Mouse (Mus musculus): ENCODE data around the gene Dync1i1.

Dync1i1 gene

GRCm38 (mm10) chr6:5768576-5768975 is 43.1 kb downstream of the Dync1i1 start:
- DNase-seq (ENCODE audit: low read depth in 2 of 2, low spot score in 2 of 2) = no peak

GRCm38 (mm10) chr6:5770283-5770682 is 44.8 kb downstream of the Dync1i1 start:
- no peak for DNase-seq (ENCODE audit: low read depth in 2 of 2, low spot score in 2 of 2)

GRCm38 (mm10) chr6:5775461-5775860 is 50.0 kb downstream of the Dync1i1 start:
- no peak for DNase-seq (ENCODE audit: low read depth in 2 of 2, low spot score in 2 of 2)

GRCm38 (mm10) chr6:5781752-5782151 is 56.3 kb downstream of the Dync1i1 start:
- DNase-seq (ENCODE audit: low read depth in 2 of 2, low spot score in 2 of 2) = no peak

- DNase-seq (ENCODE audit: low read depth in 2 of 2, low spot score in 2 of 2) = no peak
These were observed 58.4 kb downstream of the Dync1i1 start for GRCm38 (mm10) chr6:5783830-5784229.

GRCm38 (mm10) chr6:5790607-5791006 is 65.2 kb downstream of the Dync1i1 start:
- no peak for DNase-seq (ENCODE audit: low read depth in 2 of 2, low spot score in 2 of 2)

GRCm38 (mm10) chr6:5794106-5794753 is 68.8 kb downstream of the Dync1i1 start:
- DNase-seq (ENCODE audit: low read depth in 2 of 2, low spot score in 2 of 2) = no peak

- DNase-seq (ENCODE audit: low read depth in 2 of 2, low spot score in 2 of 2) = no peak
These were observed 69.9 kb downstream of the Dync1i1 start for GRCm38 (mm10) chr6:5795314-5795713.

- no peak for DNase-seq (ENCODE audit: low read depth in 2 of 2, low spot score in 2 of 2)
These were observed 76.8 kb downstream of the Dync1i1 start for GRCm38 (mm10) chr6:5802124-5802839.

GRCm38 (mm10) chr6:5802840-5803491 is 77.5 kb downstream of the Dync1i1 start:
- no peak for DNase-seq (ENCODE audit: low read depth in 2 of 2, low spot score in 2 of 2)

GRCm38 (mm10) chr6:5808008-5808421 is 82.6 kb downstream of the Dync1i1 start:
- DNase-seq (ENCODE audit: low read depth in 2 of 2, low spot score in 2 of 2) = no peak

- no peak for DNase-seq (ENCODE audit: low read depth in 2 of 2, low spot score in 2 of 2)
These were observed 86.6 kb downstream of the Dync1i1 start for GRCm38 (mm10) chr6:5812076-5812475.

GRCm38 (mm10) chr6:5819674-5820073 is 94.2 kb downstream of the Dync1i1 start:
- no peak for DNase-seq (ENCODE audit: low read depth in 2 of 2, low spot score in 2 of 2)

- DNase-seq (ENCODE audit: low read depth in 2 of 2, low spot score in 2 of 2) = no peak
These were observed 100.0 kb downstream of the Dync1i1 start for GRCm38 (mm10) chr6:5825461-5825860.

- DNase-seq (ENCODE audit: low read depth in 2 of 2, low spot score in 2 of 2) = no peak
These were observed 101.6 kb downstream of the Dync1i1 start for GRCm38 (mm10) chr6:5827064-5827463.

- DNase-seq (ENCODE audit: low read depth in 2 of 2, low spot score in 2 of 2) = no peak
These were observed 103.1 kb downstream of the Dync1i1 start for GRCm38 (mm10) chr6:5828409-5828974.

- DNase-seq (ENCODE audit: low read depth in 2 of 2, low spot score in 2 of 2) = no peak
These were observed 103.7 kb downstream of the Dync1i1 start for GRCm38 (mm10) chr6:5829148-5829547.

GRCm38 (mm10) chr6:5830717-5831116 is 105.3 kb downstream of the Dync1i1 start:
- no peak for DNase-seq (ENCODE audit: low read depth in 2 of 2, low spot score in 2 of 2)

- no peak for DNase-seq (ENCODE audit: low read depth in 2 of 2, low spot score in 2 of 2)
These were observed 105.8 kb downstream of the Dync1i1 start for GRCm38 (mm10) chr6:5831233-5831632.

- DNase-seq (ENCODE audit: low read depth in 2 of 2, low spot score in 2 of 2) = no peak
These were observed 107.4 kb downstream of the Dync1i1 start for GRCm38 (mm10) chr6:5832838-5833237.

- DNase-seq (ENCODE audit: low read depth in 2 of 2, low spot score in 2 of 2) = no peak
These were observed 117.0 kb downstream of the Dync1i1 start for GRCm38 (mm10) chr6:5842466-5842865.

GRCm38 (mm10) chr6:5846154-5846553 is 120.7 kb downstream of the Dync1i1 start:
- no peak for DNase-seq (ENCODE audit: low read depth in 2 of 2, low spot score in 2 of 2)
